Mouse (Mus musculus) ES-Bruce4 (cell line): ENCODE measurements around the gene Slc39a13.

ENCODE experiments used
- CTCF ChIP-seq: IDR thresholded peaks from one replicate; pipeline ENCODE4 v1.8.1; 2011; ENCODE audit warnings: low read depth, low read length
- EP300 ChIP-seq: IDR thresholded peaks from 2 replicates; pipeline ENCODE4 v1.6.1; 2011; ENCODE audit warnings: low read depth, low read length; ENCODE audit not compliant: insufficient read depth
- POLR2A ChIP-seq: IDR thresholded peaks from one replicate; pipeline ENCODE4 v1.8.1; 2011; ENCODE audit warnings: low read length; ENCODE audit not compliant: insufficient read depth

DNA sequence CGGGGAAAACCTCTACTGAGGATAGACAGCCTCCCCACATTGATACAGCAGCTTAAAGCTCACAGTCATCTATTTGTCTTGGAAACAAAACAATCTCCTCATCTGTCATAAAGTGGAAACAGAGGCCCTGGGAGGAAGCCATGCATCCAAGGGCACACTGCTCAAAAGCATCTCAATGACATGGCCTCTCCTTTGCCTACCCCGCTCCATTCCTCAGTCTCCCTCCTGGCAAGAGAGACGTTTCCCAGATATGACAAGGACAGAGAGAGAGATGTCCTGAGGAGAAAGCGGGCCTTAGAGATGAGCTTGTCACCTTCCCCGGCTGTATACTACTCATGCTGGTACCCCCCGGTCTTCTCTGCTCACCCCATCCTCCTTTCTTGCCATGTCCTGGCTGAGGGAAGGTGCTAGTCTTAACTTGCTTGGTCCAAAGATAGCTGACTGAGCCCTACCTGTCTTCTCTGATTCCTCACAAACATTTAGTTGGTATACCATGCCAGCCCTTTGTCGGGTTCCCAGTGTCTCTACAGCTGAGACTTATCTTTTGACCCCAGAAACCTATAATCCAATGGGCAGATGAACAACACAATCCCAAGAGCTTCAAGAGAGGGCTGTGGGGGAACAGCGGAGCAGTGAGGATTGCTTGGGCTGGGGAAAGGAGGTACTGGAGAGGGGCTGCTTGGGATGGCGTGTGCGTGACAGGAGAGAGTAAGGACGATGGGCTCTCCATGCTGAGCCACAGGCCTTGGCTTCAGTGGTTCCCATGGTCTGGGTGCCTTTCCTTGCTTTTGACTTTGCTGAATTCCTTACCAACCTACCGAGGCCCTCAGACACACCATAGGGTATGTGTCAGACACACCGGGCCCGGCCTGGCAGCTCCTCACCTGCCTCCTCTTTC is 15.5 kb upstream of the Slc39a13 start:
- no peak for TF ChIP-seq CTCF
- no peak for TF ChIP-seq POLR2A
- TF ChIP-seq EP300: no peak
